Mouse (Mus musculus) forebrain, embryonic 11.5 days (tissue): ENCODE data around the gene Jazf1. TPM values are rescaled to one million over a fixed set of nuclear protein-coding genes. Genes with fewer than 3 reads are reported as not detected.

Experiments used
- ATAC-seq: fragments of 200-750 bp; cut with Nextera tagmentation; replicated peaks from 2 replicates; pipeline ENCODE4 v1.8.0; 2017; ENCODE audit warnings: moderate TSS enrichment; ENCODE audit not compliant: low FRiP score
- DNase-seq: peaks from one replicate; pipeline ENCODE4 v3.0.0-alpha.2; 2017; ENCODE audit warnings: low spot score
- H3K27ac ChIP-seq: fragments of 300-500 bp; sonication (generic); 2 replicates; pipeline ENCODE4 v1.5.1; 2014; ENCODE audit warnings: low read depth, low read length
- H3K27me3 ChIP-seq: fragments of 300-500 bp; sonication (generic); 2 replicates; pipeline ENCODE4 v1.6.1; 2014; ENCODE audit warnings: mild to moderate bottlenecking, low read length, mixed read lengths; ENCODE audit not compliant: control insufficient read depth, insufficient read depth
- H3K36me3 ChIP-seq: fragments of 300-500 bp; sonication (generic); 2 replicates; pipeline ENCODE4 v1.6.1; 2014; ENCODE audit warnings: mild to moderate bottlenecking, low read length, moderate library complexity, mixed read lengths; ENCODE audit not compliant: control insufficient read depth, insufficient read depth
- H3K4me1 ChIP-seq: fragments of 300-500 bp; sonication (generic); replicated peaks from 2 replicates; pipeline ENCODE4 v1.6.1; 2014; ENCODE audit warnings: low read length, mixed read lengths; ENCODE audit not compliant: control insufficient read depth, insufficient read depth
- H3K4me2 ChIP-seq: fragments of 300-500 bp; sonication (generic); 2 replicates; pipeline ENCODE4 v1.6.1; 2014; ENCODE audit warnings: low read depth, mild to moderate bottlenecking, low read length, moderate library complexity, mixed read lengths; ENCODE audit not compliant: severe bottlenecking
- H3K4me3 ChIP-seq: fragments of 300-500 bp; sonication (generic); 2 replicates; pipeline ENCODE4 v1.5.1; 2014; ENCODE audit warnings: low read depth, low read length
- H3K9ac ChIP-seq: fragments of 300-500 bp; sonication (generic); 2 replicates; pipeline ENCODE4 v1.6.1; 2014; ENCODE audit warnings: low read length
- H3K9me3 ChIP-seq: fragments of 300-500 bp; sonication (generic); 2 replicates; pipeline ENCODE4 v1.6.1; 2016; ENCODE audit warnings: low read length, mixed read lengths; ENCODE audit not compliant: control insufficient read depth
- WGBS: fragments of 180-500 bp; shearing (Covaris S2); extraction: QIAGEN DNeasy Blood & Tissue Kit; methylation state at CpG from one replicate; pipeline ENCODE4 v1.1.7; 2014; 5-methylcytosine and 5-hydroxymethylcytosine counted together
- polyA plus RNA-seq: library from polyadenylated mRNA; unstranded; fragments of >200 nt; fragmentation: Nextera tagmentation; extraction: Ambion mirVana; gene quantifications from 2 replicates; pipeline ENCODE4 v1.2.1, GENCODE M21; 2014

Gene Jazf1
- polyA plus RNA-seq, 1 experiment from 2014 or later: 6.2 TPM

- H3K4me3 ChIP-seq: no peak overlapping the region
- WGBS: 60% methylated on average over 10 of the region's 10 CpGs
- H3K27me3 ChIP-seq: no peaks in the 10 kb centered on the region
- DNase-seq (no peak), ATAC-seq (no peak)
- no peaks in the 10 kb centered on the region for H3K9me3 ChIP-seq
- H3K27ac ChIP-seq: no peak overlapping the region
- H3K9ac ChIP-seq: no peak overlapping the region
- H3K4me1 ChIP-seq: no peaks in the 10 kb centered on the region; the same call in 1 of the 2 replicates
- no peaks in the 10 kb centered on the region for H3K36me3 ChIP-seq
- H3K4me2 ChIP-seq: no peak overlapping the region
These were observed 100.7 kb downstream of the Jazf1 start for GRCm38 (mm10) chr6:52967557-52968270.

GRCm38 (mm10) chr6:52966001-52966400, 102.4 kb downstream of the Jazf1 start:
- Histone ChIP-seq H3K36me3 (no peaks in the 10 kb centered on the region), H3K4me3 (no peak overlapping the region), H3K27ac (no peak overlapping the region), H3K9me3 (no peaks in the 10 kb centered on the region), H3K9ac (no peak overlapping the region), H3K4me1 (no peaks in the 10 kb centered on the region; the same call in 1 of the 2 replicates), H3K4me2 (no peak overlapping the region), H3K27me3 (no peaks in the 10 kb centered on the region)
- WGBS: 79% methylated on average over 4 of the region's 4 CpGs
- DNase-seq (no peak), ATAC-seq (no peak)

GRCm38 (mm10) chr6:52965340-52965739, 103.1 kb downstream of the Jazf1 start:
- H3K27me3 ChIP-seq: no peaks in the 10 kb centered on the region
- WGBS: 57% methylated on average over 7 of the region's 7 CpGs
- no peak for DNase-seq
- ATAC-seq: no peak
- H3K9me3 ChIP-seq: no peaks in the 10 kb centered on the region
- H3K27ac ChIP-seq: no peak overlapping the region
- no peaks in the 10 kb centered on the region; the same call in 1 of the 2 replicates for H3K4me1 ChIP-seq
- no peak overlapping the region for H3K4me2 ChIP-seq
- no peak overlapping the region for H3K4me3 ChIP-seq
- no peak overlapping the region for H3K9ac ChIP-seq
- no peaks in the 10 kb centered on the region for H3K36me3 ChIP-seq

GRCm38 (mm10) chr6:52963840-52964690, 104.4 kb downstream of the Jazf1 start:
- H3K4me1 ChIP-seq: no peaks in the 10 kb centered on the region; the same call in 1 of the 2 replicates
- no peak overlapping the region for H3K4me2 ChIP-seq
- H3K4me3 ChIP-seq: no peak overlapping the region
- 80% methylated on average over 13 of the region's 13 CpGs for WGBS
- no peak overlapping the region; the same call in 1 of the 2 replicates for H3K27ac ChIP-seq
- no peaks in the 10 kb centered on the region for H3K9me3 ChIP-seq
- no peaks in the 10 kb centered on the region for H3K27me3 ChIP-seq
- H3K36me3 ChIP-seq: no peaks in the 10 kb centered on the region
- ATAC-seq: no peak
- no peak overlapping the region for H3K9ac ChIP-seq
- DNase-seq: no peak

GRCm38 (mm10) chr6:52963430-52963732, 105.0 kb downstream of the Jazf1 start:
- no peak for ATAC-seq
- H3K9me3 ChIP-seq: no peaks in the 10 kb centered on the region
- 69% methylated on average over 6 of the region's 6 CpGs for WGBS

GRCm38 (mm10) chr6:52962600-52963429, 105.6 kb downstream of the Jazf1 start:
- Histone ChIP-seq H3K4me3 (no peak overlapping the region), H3K9ac (no peak overlapping the region), H3K4me2 (no peak overlapping the region), H3K9me3 (no peaks in the 10 kb centered on the region), H3K36me3 (no peaks in the 10 kb centered on the region), H3K4me1 (no peaks in the 10 kb centered on the region; the same call in 1 of the 2 replicates), H3K27ac (no peak overlapping the region), H3K27me3 (no peaks in the 10 kb centered on the region)
- ATAC-seq: no peak
- WGBS: 72% methylated on average over 4 of the region's 4 CpGs
- no peak for DNase-seq

More at GRCm38 (mm10) chr6:52963430-52963732, 105.0 kb downstream of the Jazf1 start:
- Histone ChIP-seq H3K27me3 (no peaks in the 10 kb centered on the region), H3K4me3 (no peak overlapping the region), H3K36me3 (no peaks in the 10 kb centered on the region), H3K4me2 (no peak overlapping the region), H3K4me1 (no peaks in the 10 kb centered on the region; the same call in 1 of the 2 replicates), H3K27ac (no peak overlapping the region), H3K9ac (no peak overlapping the region)
- no peak for DNase-seq

- no peak overlapping the region for H3K9ac ChIP-seq
- H3K27me3 ChIP-seq: no peaks in the 10 kb centered on the region
- H3K36me3 ChIP-seq: no peaks in the 10 kb centered on the region
- WGBS: 65% methylated on average over 6 of the region's 6 CpGs
- no peak overlapping the region for H3K27ac ChIP-seq
- no peak for ATAC-seq
- no peak for DNase-seq
- no peaks in the 10 kb centered on the region; the same call in 1 of the 2 replicates for H3K4me1 ChIP-seq
- no peak overlapping the region for H3K4me2 ChIP-seq
- H3K9me3 ChIP-seq: no peaks in the 10 kb centered on the region
- H3K4me3 ChIP-seq: no peak overlapping the region
These were observed 106.6 kb downstream of the Jazf1 start for GRCm38 (mm10) chr6:52961660-52962490.

GRCm38 (mm10) chr6:52957730-52958129, 110.7 kb downstream of the Jazf1 start:
- H3K9me3 ChIP-seq: no peaks in the 10 kb centered on the region
- no peak for ATAC-seq
- WGBS: 3% methylated on average over 4 of the region's 4 CpGs

More at GRCm38 (mm10) chr6:52957730-52958129, 110.7 kb downstream of the Jazf1 start:
- Histone ChIP-seq H3K27me3 (no peaks in the 10 kb centered on the region), H3K4me3 (no peak overlapping the region), H3K4me1 (no peaks in the 10 kb centered on the region), H3K4me2 (no peak overlapping the region), H3K36me3 (no peaks in the 10 kb centered on the region), H3K9ac (no peak overlapping the region), H3K27ac (no peak overlapping the region)
- DNase-seq: peak; percentile 86
